Comparison of ENCODE assay signal across 8 mouse cellular contexts in genomic region chr17:21708401-21708800, GRCm38 (mm10). TPM values are rescaled to one million over a fixed set of nuclear protein-coding genes. Genes with fewer than 3 reads are reported as not detected.
A peak's percentile ranks its signal among the peaks of the same experiment; 100 is the strongest.
DNase-seq lines count a peak whose midpoint lies in the region; ATAC-seq and TF ChIP-seq lines count a peak whose summit lies in the region.
"Had no signal": no experiment of that assay in that cellular context is flagged by ENCODE, and none has a peak within 500 bp of the region (broad histone marks: within the 10 kb centered on the region; RNA-seq: fewer than 3 reads in every experiment).

No protein-coding gene starts in this region.

- no peaks in the 10 kb centered on the region for H3K27me3 ChIP-seq in ES-Bruce4 (ENCODE audit: control insufficient read depth, insufficient read depth, low read length, poor library complexity, severe bottlenecking)
- no peaks in the 10 kb centered on the region for H3K27me3 ChIP-seq in lung, postnatal 0 days (replicated peaks; ENCODE audit: insufficient read depth, low read length)

- H3K9me3 ChIP-seq in ES-Bruce4 (replicated peaks; ENCODE audit: control insufficient read depth, insufficient read depth, low read length, poor library complexity, severe bottlenecking), result no peaks in the 10 kb centered on the region
- no peaks in the 10 kb centered on the region for H3K9me3 ChIP-seq in lung, postnatal 0 days (ENCODE audit: low read length)

- H3K9ac ChIP-seq in ES-Bruce4 (ENCODE audit: low read depth, poor library complexity, severe bottlenecking), result peak overlapping the region; percentile 59; the same call in 1 of the 2 replicates
- H3K9ac ChIP-seq in lung, postnatal 0 days (replicated peaks; ENCODE audit: low read depth), result no peak overlapping the region

- no peak for TF ChIP-seq CTCF in ES-Bruce4 (IDR thresholded peaks at IDR 0.05; ENCODE audit: low read depth, low read length)
- no peak for TF ChIP-seq CTCF in lung, postnatal 0 days (IDR thresholded peaks at IDR 0.05)

- no peak overlapping the region for H3K4me3 ChIP-seq in ES-Bruce4 (ENCODE audit: low read depth, low read length)
- H3K4me3 ChIP-seq in lung, postnatal 0 days (ENCODE audit: low read depth, low read length), result peak overlapping the region; percentile 41; the same call in 1 of the 2 replicates

- H3K4me2 ChIP-seq in lung, postnatal 0 days (replicated peaks; ENCODE audit: low read depth, low read length), result peak overlapping the region; percentile 49

- peak; percentile 42 for ATAC-seq in granulocyte monocyte progenitor cell, adult 5-6 weeks (replicated peaks; ENCODE audit: poor library complexity, severe bottlenecking)
- no peak for ATAC-seq in lung, postnatal 0 days

- H3K36me3 ChIP-seq in ES-Bruce4 (ENCODE audit: control insufficient read depth, insufficient read depth, low read length, poor library complexity, severe bottlenecking), result peaks cover 3% of the 10 kb centered on the region
- no peaks in the 10 kb centered on the region for H3K36me3 ChIP-seq in lung, postnatal 0 days (ENCODE audit: insufficient read depth, low read length)

- peaks cover 1% of the 10 kb centered on the region for H3K4me1 ChIP-seq in ES-Bruce4 (ENCODE audit: control insufficient read depth, insufficient read depth, low read length)
- no peaks in the 10 kb centered on the region for H3K4me1 ChIP-seq in lung, postnatal 0 days (ENCODE audit: insufficient read depth, low read depth, low read length)

- H3K27ac ChIP-seq in ES-Bruce4 (ENCODE audit: insufficient read depth, low read length), result no peak overlapping the region
- no peak overlapping the region for H3K27ac ChIP-seq in lung, postnatal 0 days (ENCODE audit: low read length)

- 16% methylated on average over 2 of the region's 2 CpGs for WGBS in lung, postnatal 0 days

- DNase-seq in 3T3-L1 (ENCODE audit: low read depth, low spot score), result peak; percentile 41
- DNase-seq in lung, postnatal 0 days (ENCODE audit: low spot score), result peak; percentile 44
- no peak for DNase-seq in cerebellum, adult 18-20 months
- DNase-seq in urinary bladder, postnatal 4 days (ENCODE audit: low spot score in 2 of 2), result no peak
- DNase-seq in ovary, postnatal 14 days (ENCODE audit: low spot score), result no peak

- no peak for TF ChIP-seq EP300 in ES-Bruce4 (IDR thresholded peaks at IDR 0.05; ENCODE audit: insufficient read depth, low read depth, low read length)
- TF ChIP-seq EP300 in lung, postnatal 0 days (IDR thresholded peaks at IDR 0.05), result no peak

- TF ChIP-seq POLR2A in ES-Bruce4 (IDR thresholded peaks at IDR 0.05; ENCODE audit: insufficient read depth, low read length), result no peak

RNA-seq across cellular contexts. Expression of gene Zfp760, which starts 0.9 kb away (rescaled TPM):
- 13.5 and 14.4 TPM in 2 replicates for polyA plus RNA-seq in ES-Bruce4 (2011; ENCODE audit: insufficient read depth, insufficient read length, low read depth, missing spikeins)
- total RNA-seq in granulocyte monocyte progenitor cell, adult 5-6 weeks (2014; fragmentation: Nextera tagmentation), result 5.5 and 7.0 TPM in 2 replicates
- total RNA-seq in granulocyte monocyte progenitor cell, adult 5-6 weeks (2017), result 5.4 and 6.7 TPM in 2 replicates
- polyA plus RNA-seq in lung, postnatal 0 days (2015; fragmentation: Nextera tagmentation; extraction: Ambion mirVana), result 6.6 and 6.7 TPM in 2 replicates

RNA-seq across cellular contexts. Expression of gene Gm10226, which starts 16.7 kb away (rescaled TPM):
- polyA plus RNA-seq in ES-Bruce4 (2011; ENCODE audit: insufficient read depth, insufficient read length, low read depth, missing spikeins), result 6.1 and 15.7 TPM in 2 replicates
- total RNA-seq in granulocyte monocyte progenitor cell, adult 5-6 weeks (2014; fragmentation: Nextera tagmentation), result not detected in 2 replicates
- total RNA-seq in granulocyte monocyte progenitor cell, adult 5-6 weeks (2017), result 16.5 and 36.7 TPM in 2 replicates
- polyA plus RNA-seq in lung, postnatal 0 days (2015; fragmentation: Nextera tagmentation; extraction: Ambion mirVana), result 3.6 and 4.1 TPM in 2 replicates
- total RNA-seq: common myeloid progenitor, adult 5-6 weeks had no signal

RNA-seq across cellular contexts. Expression of gene Zfp229, which starts 22.2 kb away (rescaled TPM):
- 12.1 and 24.0 TPM in 2 replicates for polyA plus RNA-seq in ES-Bruce4 (2011; ENCODE audit: insufficient read depth, insufficient read length, low read depth, missing spikeins)
- total RNA-seq in granulocyte monocyte progenitor cell, adult 5-6 weeks (2014; fragmentation: Nextera tagmentation), result 2.3 and 5.6 TPM in 2 replicates
- total RNA-seq in granulocyte monocyte progenitor cell, adult 5-6 weeks (2017), result 5.2 and 5.6 TPM in 2 replicates
- 3.5 and 4.6 TPM in 2 replicates for polyA plus RNA-seq in lung, postnatal 0 days (2015; fragmentation: Nextera tagmentation; extraction: Ambion mirVana)

RNA-seq across cellular contexts. Expression of gene Zfp983, which starts 58.0 kb away (rescaled TPM):
- 1.9 and 2.1 TPM in 2 replicates for polyA plus RNA-seq in ES-Bruce4 (2011; ENCODE audit: insufficient read depth, insufficient read length, low read depth, missing spikeins)
- total RNA-seq in granulocyte monocyte progenitor cell, adult 5-6 weeks (2014; fragmentation: Nextera tagmentation), result 1.7 and 2.1 TPM in 2 replicates
- total RNA-seq in granulocyte monocyte progenitor cell, adult 5-6 weeks (2017), result 2.7 and 3.9 TPM in 2 replicates
- polyA plus RNA-seq in lung, postnatal 0 days (2015; fragmentation: Nextera tagmentation; extraction: Ambion mirVana), result 1.8 and 2.1 TPM in 2 replicates

Comparison
In these comparisons a context has a peak if more than half of its experiments do, and no peak if none do; other contexts are left out.
1. DNase-seq: peak in 3T3-L1 (single experiment) and lung, postnatal 0 days (single experiment); none in cerebellum, adult 18-20 months (0 of 2), urinary bladder, postnatal 4 days (0 of 2) and ovary, postnatal 14 days (single experiment).